Mouse (Mus musculus): ENCODE results near the gene Uck1. TPM values are rescaled to one million over a fixed set of nuclear protein-coding genes. Genes with fewer than 3 reads are reported as not detected.

The Uck1 gene
- polyA plus RNA-seq, 1 experiment = 32.1 TPM

- no peaks in the 10 kb centered on the region for H3K79me2 ChIP-seq (ENCODE audit: control insufficient read depth, insufficient read depth)
- H3K4me3 ChIP-seq = no peak overlapping the region
- no peak overlapping the region for H3ac ChIP-seq (ENCODE audit: control insufficient read depth, insufficient read length)
- H3K27me3 ChIP-seq (ENCODE audit: control insufficient read depth, insufficient read depth, insufficient read length) = no peaks in the 10 kb centered on the region
- peaks cover 47% of the 10 kb centered on the region for H3K36me3 ChIP-seq (ENCODE audit: control insufficient read depth, insufficient read depth)
- H3K4me2 ChIP-seq (ENCODE audit: low read depth) = no peak overlapping the region
- TF ChIP-seq TCF12 (IDR thresholded peaks at IDR 0.05; ENCODE audit: insufficient read depth, poor library complexity, severe bottlenecking) (no peak), TCF3 (IDR thresholded peaks at IDR 0.05; ENCODE audit: insufficient read length, low read depth) (no peak), MYOG (IDR thresholded peaks at IDR 0.05; ENCODE audit: control insufficient read depth in 1 of 3, insufficient read depth in 1 of 3, insufficient read length in 2 of 3, low read depth in 2 of 3) (no peak)
Measured at GRCm38 (mm10) chr2:32211689-32212088, 48.3 kb downstream of the Uck1 start.

GRCm38 (mm10) chr2:32207682-32208081, 52.3 kb downstream of the Uck1 start:
- no peak for TF ChIP-seq USF1 (IDR thresholded peaks at IDR 0.05; ENCODE audit: low read depth)
- TF ChIP-seq TCF12 (IDR thresholded peaks at IDR 0.05; ENCODE audit: insufficient read depth, poor library complexity, severe bottlenecking) = no peak
- no peak for TF ChIP-seq MYOG (IDR thresholded peaks at IDR 0.05; ENCODE audit: control insufficient read depth in 1 of 3, insufficient read depth in 1 of 3, insufficient read length in 2 of 3, low read depth in 2 of 3)
- no peak for TF ChIP-seq MYOD1 (IDR thresholded peaks at IDR 0.05; ENCODE audit: control insufficient read depth in 1 of 3, insufficient read length in 2 of 3, low read depth in 2 of 3)
- TF ChIP-seq TCF3 (IDR thresholded peaks at IDR 0.05; ENCODE audit: insufficient read length, low read depth) = no peak
- TF ChIP-seq E2F4 (IDR thresholded peaks at IDR 0.05; ENCODE audit: insufficient read depth) = no peak
- no peak for TF ChIP-seq MAX (IDR thresholded peaks at IDR 0.05; ENCODE audit: low read depth)
- no peak for TF ChIP-seq REST (IDR thresholded peaks at IDR 0.05; ENCODE audit: insufficient read depth, insufficient read length)
- TF ChIP-seq SRF (IDR thresholded peaks at IDR 0.05; ENCODE audit: control insufficient read depth, insufficient read length, low read depth) = no peak
- TF ChIP-seq POLR2AphosphoS2 (IDR thresholded peaks at IDR 0.05; ENCODE audit: insufficient read length, low read depth) = no peak
- TF ChIP-seq CEBPB (IDR thresholded peaks at IDR 0.05; ENCODE audit: insufficient read depth, poor library complexity, severe bottlenecking) = no peak
- no peak for TF ChIP-seq POLR2A (IDR thresholded peaks at IDR 0.05; ENCODE audit: insufficient read length, low read depth)

More at GRCm38 (mm10) chr2:32207682-32208081, 52.3 kb downstream of the Uck1 start:
- no peaks in the 10 kb centered on the region for H3K79me2 ChIP-seq (ENCODE audit: control insufficient read depth, insufficient read depth)
- H3K27me3 ChIP-seq (ENCODE audit: control insufficient read depth, insufficient read depth, insufficient read length) = no peaks in the 10 kb centered on the region
- no peak overlapping the region for H3ac ChIP-seq (ENCODE audit: control insufficient read depth, insufficient read length)
- peaks cover 58% of the 10 kb centered on the region for H3K36me3 ChIP-seq (ENCODE audit: control insufficient read depth, insufficient read depth)
- H3K4me2 ChIP-seq (ENCODE audit: low read depth) = no peak overlapping the region
- no peak overlapping the region for H3K4me3 ChIP-seq

Other genes with a start within 250 kb of the Uck1 start
- gene Fam78a, start 175.3 kb downstream of the Uck1 start, polyA plus RNA-seq (2012; fragmentation: generic; extraction: Trizol) = 4.7 TPM
- gene Plpp7, start 164.6 kb downstream of the Uck1 start, polyA plus RNA-seq (2012; fragmentation: generic; extraction: Trizol) = 60.6 TPM
- gene Prrc2b, start 109.1 kb downstream of the Uck1 start, polyA plus RNA-seq (2012; fragmentation: generic; extraction: Trizol) = 76.2 TPM
- gene Pomt1, start 23.6 kb downstream of the Uck1 start, polyA plus RNA-seq (2012; fragmentation: generic; extraction: Trizol) = 14.7 TPM
- 60.7 TPM for gene Golga2, start 27.2 kb upstream of the Uck1 start, polyA plus RNA-seq (2012; fragmentation: generic; extraction: Trizol)
- 253 TPM for gene Swi5, start 27.9 kb upstream of the Uck1 start, polyA plus RNA-seq (2012; fragmentation: generic; extraction: Trizol)
- 54.2 TPM for gene Ciz1, start 92.2 kb upstream of the Uck1 start, polyA plus RNA-seq (2012; fragmentation: generic; extraction: Trizol)
- gene Dnm1, start 93.2 kb upstream of the Uck1 start, polyA plus RNA-seq (2012; fragmentation: generic; extraction: Trizol) = 44.0 TPM
- gene 1110008P14Rik, start 121.8 kb upstream of the Uck1 start, polyA plus RNA-seq (2012; fragmentation: generic; extraction: Trizol) = 153 TPM
- gene Lcn2, start 128.1 kb upstream of the Uck1 start, polyA plus RNA-seq (2012; fragmentation: generic; extraction: Trizol) = 0.02 TPM
- 50.6 TPM for gene Ptges2, start 135.7 kb upstream of the Uck1 start, polyA plus RNA-seq (2012; fragmentation: generic; extraction: Trizol)
- gene Naif1, start 190.3 kb upstream of the Uck1 start, polyA plus RNA-seq (2012; fragmentation: generic; extraction: Trizol) = 3.0 TPM
- 9.5 TPM for gene Slc25a25, start 191.3 kb upstream of the Uck1 start, polyA plus RNA-seq (2012; fragmentation: generic; extraction: Trizol)

All from myocyte (in vitro differentiated cells).